In genomic region chr17:35105740-35106389, GRCm38 (mm10) we compare ENCODE assay signal across 8 mouse cellular contexts. TPM values are rescaled to one million over a fixed set of nuclear protein-coding genes. Genes with fewer than 3 reads are reported as not detected.
A peak's percentile ranks its signal among the peaks of the same experiment; 100 is the strongest.
DNase-seq lines count a peak whose midpoint lies in the region; ATAC-seq lines count a peak whose summit lies in the region.

No protein-coding gene starts in this region.

- H3K4me1 ChIP-seq in forebrain, embryonic 13.5 days = peaks cover 7% of the 10 kb centered on the region
- peaks cover 40% of the 10 kb centered on the region for H3K4me1 ChIP-seq in kidney, embryonic 15.5 days
- H3K4me1 ChIP-seq in stomach, embryonic 16.5 days (ENCODE audit: control insufficient read depth, insufficient read depth, low read length) = no peaks in the 10 kb centered on the region

- no peak overlapping the region; the same call in 1 of the 2 replicates for H3K27ac ChIP-seq in forebrain, embryonic 13.5 days
- H3K27ac ChIP-seq in kidney, embryonic 15.5 days = peak overlapping the region; percentile 41
- H3K27ac ChIP-seq in stomach, embryonic 16.5 days (ENCODE audit: low read length) = no peak overlapping the region

- H3K9me3 ChIP-seq in forebrain, embryonic 13.5 days (replicated peaks) = no peaks in the 10 kb centered on the region
- H3K9me3 ChIP-seq in kidney, embryonic 15.5 days (replicated peaks) = no peaks in the 10 kb centered on the region
- no peaks in the 10 kb centered on the region for H3K9me3 ChIP-seq in stomach, embryonic 16.5 days (replicated peaks; ENCODE audit: control insufficient read depth, low read length)

- H3K27me3 ChIP-seq in forebrain, embryonic 13.5 days = no peaks in the 10 kb centered on the region
- H3K27me3 ChIP-seq in kidney, embryonic 15.5 days = no peaks in the 10 kb centered on the region
- no peaks in the 10 kb centered on the region for H3K27me3 ChIP-seq in stomach, embryonic 16.5 days (ENCODE audit: control insufficient read depth, insufficient read depth, low read length)

- DNase-seq in layer of hippocampus, postnatal 10 days (ENCODE audit: low spot score in 2 of 2) = peak; percentile 39 to 58
- DNase-seq in layer of hippocampus, postnatal 36 days = no peak
- peak; percentile 63 for DNase-seq in cerebellum, adult 11 months
- DNase-seq in lung, postnatal 25 days (ENCODE audit: low spot score) = peak; percentile 41
- DNase-seq in layer of hippocampus, adult 9-10 months (ENCODE audit: low spot score) = no peak

- peaks cover 31% of the 10 kb centered on the region for H3K36me3 ChIP-seq in forebrain, embryonic 13.5 days (ENCODE audit: poor library complexity, severe bottlenecking)
- peaks cover 29% of the 10 kb centered on the region for H3K36me3 ChIP-seq in kidney, embryonic 15.5 days
- H3K36me3 ChIP-seq in stomach, embryonic 16.5 days (ENCODE audit: control insufficient read depth, insufficient read depth, low read length) = peaks cover 11% of the 10 kb centered on the region; the same call in 1 of the 2 replicates

- 23% methylated on average over 13 of the region's 13 CpGs for WGBS in forebrain, embryonic 13.5 days
- 24% methylated on average over 13 of the region's 13 CpGs for WGBS in kidney, embryonic 15.5 days
- WGBS in stomach, embryonic 16.5 days = 22% methylated on average over 13 of the region's 13 CpGs

- H3K9ac ChIP-seq in forebrain, embryonic 13.5 days = peak overlapping the region; percentile 57; the same call in 1 of the 2 replicates
- peak overlapping the region; percentile 33; the same call in 1 of the 2 replicates for H3K9ac ChIP-seq in kidney, embryonic 15.5 days
- no peak overlapping the region for H3K9ac ChIP-seq in stomach, embryonic 16.5 days (ENCODE audit: low read length)

- H3K4me3 ChIP-seq in forebrain, embryonic 13.5 days = peak overlapping the region; percentile 15; the same call in 1 of the 2 replicates
- 0 out of 2 replicates have a peak overlapping the region, but pooled peaks have one; percentile 13 for H3K4me3 ChIP-seq in kidney, embryonic 15.5 days (replicated peaks)
- no peak overlapping the region for H3K4me3 ChIP-seq in stomach, embryonic 16.5 days (replicated peaks; ENCODE audit: low read length)

- peak overlapping the region; percentile 49 for H3K4me2 ChIP-seq in forebrain, embryonic 13.5 days
- H3K4me2 ChIP-seq in kidney, embryonic 15.5 days = peak overlapping the region; percentile 50
- H3K4me2 ChIP-seq in stomach, embryonic 16.5 days (ENCODE audit: low read depth, low read length) = peak overlapping the region; percentile 19; the same call in 1 of the 2 replicates

- ATAC-seq in forebrain, embryonic 13.5 days = no peak
- no peak for ATAC-seq in kidney, embryonic 15.5 days (replicated peaks; ENCODE audit: low FRiP score)
- no peak; the same call in 1 of the 2 replicates for ATAC-seq in stomach, embryonic 16.5 days (ENCODE audit: insufficient read depth, low FRiP score)

RNA-seq across cellular contexts. Expression of gene Ly6g5c, which starts 2.2 kb away (rescaled TPM):
- total RNA-seq in layer of hippocampus, postnatal 10 days (2021) = not detected
- not detected for total RNA-seq in layer of hippocampus, postnatal 36 days (2021)
- not detected in 2 replicates for polyA plus RNA-seq in forebrain, embryonic 13.5 days (2015; fragmentation: Nextera tagmentation; extraction: Ambion mirVana)
- not detected in 2 replicates for polyA plus RNA-seq in kidney, embryonic 15.5 days (2015; fragmentation: Nextera tagmentation; extraction: Ambion mirVana)
- polyA plus RNA-seq in stomach, embryonic 16.5 days (2015; fragmentation: Nextera tagmentation; extraction: Ambion mirVana) = not detected in 2 replicates

RNA-seq across cellular contexts. Expression of gene Ly6g5b, which starts 9.4 kb away (rescaled TPM):
- total RNA-seq in layer of hippocampus, postnatal 10 days (2021) = under 1 TPM; 0.58 to 0.82 TPM
- under 1 TPM in 1 of 2 experiments, not detected in 1; 0.70 TPM for total RNA-seq in layer of hippocampus, postnatal 36 days (2021)
- polyA plus RNA-seq in forebrain, embryonic 13.5 days (2015; fragmentation: Nextera tagmentation; extraction: Ambion mirVana) = 1.2 and 1.3 TPM in 2 replicates
- 0.99 and 1.9 TPM in 2 replicates for polyA plus RNA-seq in kidney, embryonic 15.5 days (2015; fragmentation: Nextera tagmentation; extraction: Ambion mirVana)
- 0.53 and 0.89 TPM in 2 replicates for polyA plus RNA-seq in stomach, embryonic 16.5 days (2015; fragmentation: Nextera tagmentation; extraction: Ambion mirVana)

RNA-seq across cellular contexts. Expression of gene Gpank1, which starts 15.4 kb away (rescaled TPM):
- total RNA-seq in layer of hippocampus, postnatal 10 days (2021) = 10 to 100 TPM; 10.7 to 14.6 TPM
- 10 to 100 TPM; 13.0 to 15.2 TPM for total RNA-seq in layer of hippocampus, postnatal 36 days (2021)
- 32.4 and 33.3 TPM in 2 replicates for polyA plus RNA-seq in forebrain, embryonic 13.5 days (2015; fragmentation: Nextera tagmentation; extraction: Ambion mirVana)
- polyA plus RNA-seq in kidney, embryonic 15.5 days (2015; fragmentation: Nextera tagmentation; extraction: Ambion mirVana) = 19.0 and 20.3 TPM in 2 replicates
- polyA plus RNA-seq in stomach, embryonic 16.5 days (2015; fragmentation: Nextera tagmentation; extraction: Ambion mirVana) = 18.1 and 19.4 TPM in 2 replicates

RNA-seq across cellular contexts. Expression of gene Csnk2b, which starts 16.0 kb away (rescaled TPM):
- total RNA-seq in layer of hippocampus, postnatal 10 days (2021) = 100 to 1,000 TPM; 178 to 202 TPM
- total RNA-seq in layer of hippocampus, postnatal 36 days (2021) = 100 to 1,000 TPM; 169 to 176 TPM
- 339 and 356 TPM in 2 replicates for polyA plus RNA-seq in forebrain, embryonic 13.5 days (2015; fragmentation: Nextera tagmentation; extraction: Ambion mirVana)
- 281 and 284 TPM in 2 replicates for polyA plus RNA-seq in kidney, embryonic 15.5 days (2015; fragmentation: Nextera tagmentation; extraction: Ambion mirVana)
- polyA plus RNA-seq in stomach, embryonic 16.5 days (2015; fragmentation: Nextera tagmentation; extraction: Ambion mirVana) = 245 and 269 TPM in 2 replicates

RNA-seq across cellular contexts. Expression of gene Abhd16a, which starts 16.8 kb away (rescaled TPM):
- total RNA-seq in layer of hippocampus, postnatal 10 days (2021) = 10 to 100 TPM; 77.4 to 79.9 TPM
- total RNA-seq in layer of hippocampus, postnatal 36 days (2021) = 100 to 1,000 TPM; 101 to 102 TPM
- 74.9 and 77.6 TPM in 2 replicates for polyA plus RNA-seq in forebrain, embryonic 13.5 days (2015; fragmentation: Nextera tagmentation; extraction: Ambion mirVana)
- 94.7 and 103 TPM in 2 replicates for polyA plus RNA-seq in kidney, embryonic 15.5 days (2015; fragmentation: Nextera tagmentation; extraction: Ambion mirVana)
- polyA plus RNA-seq in stomach, embryonic 16.5 days (2015; fragmentation: Nextera tagmentation; extraction: Ambion mirVana) = 95.8 and 97.9 TPM in 2 replicates

Comparison
In these comparisons a context has a peak if more than half of its experiments do, and no peak if none do; other contexts are left out.
1. DNase-seq: peak in layer of hippocampus, postnatal 10 days (2 of 2), cerebellum, adult 11 months (single experiment) and lung, postnatal 25 days (single experiment); none in layer of hippocampus, postnatal 36 days (0 of 2) and layer of hippocampus, adult 9-10 months (single experiment).
2. Peak in every context shown above with its lines, with median percentiles within 50 percentile points of each other: H3K4me2 ChIP-seq.